Mouse (Mus musculus) bone marrow macrophage, adult 2 months (primary cell): ENCODE results near the gene Gm8906.
"Not testable (repeated sequence)": the region's sequence is repeated elsewhere in the genome, so short reads cannot be mapped to it uniquely, and the experiment has no call there.

Source experiments
- CTCF ChIP-seq: IDR thresholded peaks from 2 replicates; pipeline ENCODE4 v1.5.1; 2012; ENCODE audit warnings: low read depth, mild to moderate bottlenecking, low read length, moderate library complexity
- POLR2A ChIP-seq: IDR thresholded peaks from 2 replicates; pipeline ENCODE4 v1.6.1; 2012; ENCODE audit warnings: mild to moderate bottlenecking, low read depth, low read length, borderline replicate concordance

DNA sequence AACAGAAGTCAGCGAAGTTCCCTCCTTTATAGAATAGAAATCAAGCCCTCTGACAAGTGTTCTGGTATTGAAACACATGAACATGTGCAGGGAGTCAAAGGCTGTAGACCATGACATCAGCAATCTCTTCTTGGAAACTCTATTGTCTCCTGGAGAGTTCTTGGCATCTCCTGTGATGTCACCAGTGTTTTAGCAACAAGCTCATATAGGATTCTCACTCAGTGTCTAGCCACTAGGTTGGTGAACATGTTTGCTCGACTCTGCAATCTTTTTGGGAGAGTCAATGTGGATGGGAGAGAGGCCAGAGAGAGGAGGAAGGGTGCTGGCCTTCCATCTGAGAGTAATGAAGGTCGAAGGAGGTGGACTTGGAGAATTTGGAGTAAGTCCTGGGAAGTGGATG, at the start of gene Gm8906:
- not testable (repeated sequence) for TF ChIP-seq CTCF, POLR2A
